Mouse (Mus musculus) brain, embryonic 14.5 days (tissue): Measurements from ENCODE around the gene Wdr75.

Experiments
- CTCF ChIP-seq: fragments of 200-500 bp; IDR thresholded peaks from 2 replicates; pipeline ENCODE4 v1.5.1; 2012; ENCODE audit warnings: inconsistent platforms, mild to moderate bottlenecking, moderate library complexity, borderline replicate concordance; ENCODE audit not compliant: insufficient read depth, insufficient read length; ENCODE audit errors: extremely low read depth
- POLR2A ChIP-seq: fragments of 200-500 bp; IDR thresholded peaks from 2 replicates; pipeline ENCODE4 v1.6.1; 2012; ENCODE audit warnings: mild to moderate bottlenecking, inconsistent platforms, borderline replicate concordance; ENCODE audit not compliant: poor library complexity, insufficient read depth, insufficient read length, severe bottlenecking; ENCODE audit errors: extremely low read depth

- no peak for TF ChIP-seq CTCF
- TF ChIP-seq POLR2A, result no peak
Observed at GRCm38 (mm10) chr1:45864564-45865014, 69.6 kb downstream of the Wdr75 start.
